In genomic region chr7:122352566-122353277, GRCm38 (mm10) we compare ENCODE assay signal across 10 mouse cellular contexts.
DNase-seq lines count a peak whose midpoint lies in the region; ATAC-seq and TF ChIP-seq lines count a peak whose summit lies in the region.
"Had no signal": no experiment of that assay in that cellular context is flagged by ENCODE, and none has a peak within 500 bp of the region (broad histone marks: within the 10 kb centered on the region; RNA-seq: fewer than 3 reads in every experiment).

No protein-coding gene starts in this region.

- no peak overlapping the region for H3K4me2 ChIP-seq in embryonic facial prominence, embryonic 14.5 days (ENCODE audit: low read depth, low read length)
- H3K4me2 ChIP-seq in liver, embryonic 14.5 days (ENCODE audit: low read depth) = no peak overlapping the region
- H3K4me2 ChIP-seq: lung, embryonic 15.5 days had no signal

- no peak for DNase-seq in layer of hippocampus, adult 2 months (ENCODE audit: low spot score in 2 of 2)
- DNase-seq in layer of hippocampus, adult 11-12 months (ENCODE audit: low spot score) = no peak
- DNase-seq in embryonic facial prominence, embryonic 14.5 days (ENCODE audit: low spot score) = peak; percentile 46
- no peak for DNase-seq in liver, embryonic 14.5 days (ENCODE audit: low read depth in 3 of 3, low spot score in 3 of 3)
- peak; percentile 52 to 73 for DNase-seq in spleen, postnatal 4 days (ENCODE audit: low spot score in 2 of 2)
- DNase-seq in adrenal gland, postnatal 10 days = no peak
- no peak for DNase-seq in gastrocnemius, adult 18-20 months (ENCODE audit: low spot score)
- no peak for DNase-seq in layer of hippocampus, adult 8-10 months (ENCODE audit: low spot score in 2 of 2)
- DNase-seq: kidney, adult 9 months had no signal

- H3K36me3 ChIP-seq in embryonic facial prominence, embryonic 14.5 days (ENCODE audit: control insufficient read depth, insufficient read depth, low read length) = no peaks in the 10 kb centered on the region
- no peaks in the 10 kb centered on the region for H3K36me3 ChIP-seq in liver, embryonic 14.5 days (replicated peaks; ENCODE audit: control insufficient read depth, insufficient read depth, low read depth)
- H3K36me3 ChIP-seq: lung, embryonic 15.5 days had no signal

- H3K27ac ChIP-seq in layer of hippocampus, adult 2 months = peak overlapping the region; percentile 10; the same call in 1 of the 2 replicates
- no peak overlapping the region for H3K27ac ChIP-seq in embryonic facial prominence, embryonic 14.5 days (replicated peaks; ENCODE audit: low read depth, low read length)
- H3K27ac ChIP-seq in liver, embryonic 14.5 days = no peak overlapping the region
- H3K27ac ChIP-seq: lung, embryonic 15.5 days had no signal

- no peak for TF ChIP-seq EP300 in liver, embryonic 14.5 days (IDR thresholded peaks at IDR 0.05; ENCODE audit: low read depth)

- H3K4me1 ChIP-seq in embryonic facial prominence, embryonic 14.5 days (ENCODE audit: control insufficient read depth, insufficient read depth, low read length) = no peaks in the 10 kb centered on the region
- H3K4me1 ChIP-seq in liver, embryonic 14.5 days (replicated peaks; ENCODE audit: control insufficient read depth in 2 of 2, insufficient read depth in 2 of 2, low read length in 1 of 2) = no peaks in the 10 kb centered on the region; a peak in 1 of 4 replicates
- H3K4me1 ChIP-seq: lung, embryonic 15.5 days had no signal

- no peak overlapping the region for H3K4me3 ChIP-seq in layer of hippocampus, adult 2 months
- no peak overlapping the region for H3K4me3 ChIP-seq in embryonic facial prominence, embryonic 14.5 days (ENCODE audit: low read depth, low read length)
- no peak overlapping the region for H3K4me3 ChIP-seq in liver, embryonic 14.5 days (ENCODE audit: insufficient read depth in 1 of 2, low read depth in 2 of 2, low read length in 2 of 2)
- H3K4me3 ChIP-seq: lung, embryonic 15.5 days had no signal

- ATAC-seq in embryonic facial prominence, embryonic 14.5 days (ENCODE audit: low read depth) = no peak; the same call in 1 of the 2 replicates
- peak; percentile 39; the same call in 1 of the 2 replicates for ATAC-seq in liver, embryonic 14.5 days (ENCODE audit: insufficient read depth)

- H3K9me3 ChIP-seq in embryonic facial prominence, embryonic 14.5 days (ENCODE audit: control insufficient read depth, low read length) = no peaks in the 10 kb centered on the region
- no peaks in the 10 kb centered on the region for H3K9me3 ChIP-seq in liver, embryonic 14.5 days (ENCODE audit: control insufficient read depth, low read length)
- H3K9me3 ChIP-seq: lung, embryonic 15.5 days had no signal

- no peak overlapping the region for H3K9ac ChIP-seq in embryonic facial prominence, embryonic 14.5 days (ENCODE audit: low read depth, low read length)
- H3K9ac ChIP-seq in liver, embryonic 14.5 days (replicated peaks) = no peak overlapping the region
- H3K9ac ChIP-seq: lung, embryonic 15.5 days had no signal

- no peaks in the 10 kb centered on the region; the same call in 1 of the 2 replicates for H3K27me3 ChIP-seq in embryonic facial prominence, embryonic 14.5 days (replicated peaks; ENCODE audit: control insufficient read depth, insufficient read depth, low read length)
- no peaks in the 10 kb centered on the region for H3K27me3 ChIP-seq in liver, embryonic 14.5 days (ENCODE audit: control insufficient read depth, insufficient read depth, low read length)
- H3K27me3 ChIP-seq: lung, embryonic 15.5 days had no signal

- no peak for TF ChIP-seq CTCF in layer of hippocampus, adult 2 months (conservative IDR thresholded peaks at IDR 0.05)
- no peak for TF ChIP-seq CTCF in liver, embryonic 14.5 days (IDR thresholded peaks at IDR 0.05; ENCODE audit: low read depth)

- WGBS in embryonic facial prominence, embryonic 14.5 days = 57% methylated on average over 12 of the region's 12 CpGs
- 58% methylated on average over 12 of the region's 12 CpGs for WGBS in liver, embryonic 14.5 days (ENCODE audit: insufficient replicate concordance)

Comparison
In these comparisons a context has a peak if more than half of its experiments do, and no peak if none do; other contexts are left out.
1. DNase-seq: peak in embryonic facial prominence, embryonic 14.5 days (single experiment) and spleen, postnatal 4 days (2 of 2); none in layer of hippocampus, adult 2 months (0 of 2), layer of hippocampus, adult 11-12 months (single experiment), liver, embryonic 14.5 days (0 of 3), adrenal gland, postnatal 10 days (single experiment), gastrocnemius, adult 18-20 months (single experiment) and layer of hippocampus, adult 8-10 months (0 of 2).